7 mouse cellular contexts compared by ENCODE assay signal in the genomic region with DNA sequence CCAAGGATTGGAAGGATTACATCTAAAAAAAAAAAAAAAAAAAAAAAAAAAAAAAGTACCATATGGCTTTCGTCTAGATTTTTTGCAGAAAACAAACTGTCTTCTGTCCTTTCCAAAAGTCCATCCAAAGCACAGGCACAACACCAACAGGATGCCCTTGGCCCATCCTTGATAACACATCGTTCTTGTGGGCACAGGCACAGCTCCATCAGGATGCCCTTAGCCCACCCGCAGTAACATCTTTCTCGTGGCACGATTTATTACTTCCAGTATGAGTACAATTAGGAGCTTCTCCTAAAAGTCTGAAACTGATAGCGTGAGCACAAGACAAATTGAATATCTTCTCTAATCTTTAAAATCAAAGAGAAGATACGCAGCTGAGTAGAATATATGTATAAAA.
DNase-seq lines count a peak whose midpoint lies in the region.
"Had no signal": no experiment of that assay in that cellular context is flagged by ENCODE, and none has a peak within 500 bp of the region (broad histone marks: within the 10 kb centered on the region; RNA-seq: fewer than 3 reads in every experiment).

No protein-coding gene starts in this region.

- peak; percentile 13 for DNase-seq in adrenal gland, postnatal 14 days
- DNase-seq in adrenal gland, adult 8-10 months, result no peak
- DNase-seq in kidney, adult 9 months, result peak; percentile 7
- no peak for DNase-seq in kidney, postnatal 10 days
- DNase-seq: cerebellum, adult 11 months; cerebellum, adult 8-10 months; embryo, embryonic 11 days had no signal

Comparison
In these comparisons a context has a peak if more than half of its experiments do, and no peak if none do; other contexts are left out.
1. DNase-seq: peak in adrenal gland, postnatal 14 days (single experiment) and kidney, adult 9 months (single experiment); none in adrenal gland, adult 8-10 months (single experiment) and kidney, postnatal 10 days (single experiment).